Mouse (Mus musculus) intestine, postnatal 0 days (tissue): Measurements from ENCODE around the gene Zkscan17. TPM values are rescaled to one million over a fixed set of nuclear protein-coding genes. Genes with fewer than 3 reads are reported as not detected.

ENCODE experiments used
- ATAC-seq: fragments of 200-750 bp; cut with Nextera tagmentation; 2 replicates; pipeline ENCODE4 v1.8.0; 2017; ENCODE audit warnings: mild to moderate bottlenecking, moderate TSS enrichment, moderate library complexity
- H3K27ac ChIP-seq: fragments of 300-500 bp; sonication (generic); 2 replicates; pipeline ENCODE4 v1.5.1; 2014; ENCODE audit warnings: mild to moderate bottlenecking, low read depth, low read length, moderate library complexity
- H3K27me3 ChIP-seq: fragments of 300-500 bp; sonication (generic); replicated peaks from 2 replicates; pipeline ENCODE4 v1.6.1; 2014; ENCODE audit warnings: low read length, mixed read lengths; ENCODE audit not compliant: control insufficient read depth, insufficient read depth
- H3K36me3 ChIP-seq: fragments of 300-500 bp; sonication (generic); 2 replicates; pipeline ENCODE4 v1.6.1; 2014; ENCODE audit warnings: mild to moderate bottlenecking, moderate library complexity; ENCODE audit not compliant: control insufficient read depth, insufficient read depth
- H3K4me1 ChIP-seq: fragments of 300-500 bp; sonication (generic); replicated peaks from 2 replicates; pipeline ENCODE4 v1.6.1; 2014; ENCODE audit warnings: antibody characterized with exemption, low read length, mixed read lengths; ENCODE audit not compliant: control insufficient read depth, insufficient read depth
- H3K4me2 ChIP-seq: fragments of 300-500 bp; sonication (generic); replicated peaks from 2 replicates; pipeline ENCODE4 v1.6.1; 2014; ENCODE audit warnings: low read depth, mild to moderate bottlenecking, moderate library complexity
- H3K4me3 ChIP-seq: fragments of 300-500 bp; sonication (generic); 2 replicates; pipeline ENCODE4 v1.5.1; 2014; ENCODE audit warnings: low read depth, low read length
- H3K9ac ChIP-seq: fragments of 300-500 bp; sonication (generic); 2 replicates; pipeline ENCODE4 v1.6.1; 2014; ENCODE audit warnings: mild to moderate bottlenecking, low read depth, low read length
- H3K9me3 ChIP-seq: fragments of 300-500 bp; sonication (generic); 2 replicates; pipeline ENCODE4 v1.6.1; 2016; ENCODE audit warnings: mixed run types; ENCODE audit not compliant: control insufficient read depth
- CTCF ChIP-seq: sonication (generic); IDR thresholded peaks from 2 replicates; pipeline ENCODE4 v1.5.1; 2016; ENCODE audit warnings: low read depth, mild to moderate bottlenecking, control low read depth, antibody characterized with exemption, moderate library complexity
- WGBS: fragments of 180-500 bp; shearing (Covaris S2); extraction: QIAGEN DNeasy Blood & Tissue Kit; methylation state at CpG from one replicate; pipeline ENCODE4 v1.1.7; 2014; 5-methylcytosine and 5-hydroxymethylcytosine counted together
- polyA plus RNA-seq: library from polyadenylated mRNA; unstranded; fragments of >200 nt; fragmentation: Nextera tagmentation; extraction: Ambion mirVana; gene quantifications from 2 replicates; pipeline ENCODE4 v1.2.1, GENCODE M21; 2015

The Zkscan17 gene
- polyA plus RNA-seq, 1 experiment from 2014 or later: 6.2 TPM

GRCm38 (mm10) chr11:59554535-59554934, 28.0 kb upstream of the Zkscan17 start:
- Histone ChIP-seq H3K36me3 (no peaks in the 10 kb centered on the region), H3K9ac (no peak overlapping the region), H3K27me3 (no peaks in the 10 kb centered on the region), H3K4me3 (no peak overlapping the region), H3K27ac (no peak overlapping the region), H3K4me2 (no peak overlapping the region), H3K4me1 (no peaks in the 10 kb centered on the region), H3K9me3 (no peaks in the 10 kb centered on the region)
- TF ChIP-seq CTCF: no peak
- 79% methylated on average over 8 of the region's 8 CpGs for WGBS
- ATAC-seq: no peak

GRCm38 (mm10) chr11:59554127-59554526, 27.6 kb upstream of the Zkscan17 start:
- WGBS: 93% methylated on average over 11 of the region's 11 CpGs
- H3K9me3 ChIP-seq: no peaks in the 10 kb centered on the region
- no peak overlapping the region for H3K27ac ChIP-seq
- no peaks in the 10 kb centered on the region for H3K27me3 ChIP-seq
- TF ChIP-seq CTCF: no peak
- H3K36me3 ChIP-seq: no peaks in the 10 kb centered on the region
- H3K4me3 ChIP-seq: no peak overlapping the region
- no peak overlapping the region for H3K4me2 ChIP-seq
- H3K9ac ChIP-seq: no peak overlapping the region
- H3K4me1 ChIP-seq: no peaks in the 10 kb centered on the region
- ATAC-seq: no peak

- no peak overlapping the region for H3K4me2 ChIP-seq
- no peak for TF ChIP-seq CTCF
- no peak for ATAC-seq
- no peak overlapping the region for H3K9ac ChIP-seq
- no peaks in the 10 kb centered on the region for H3K36me3 ChIP-seq
- H3K4me1 ChIP-seq: no peaks in the 10 kb centered on the region
- WGBS: 79% methylated on average over 9 of the region's 9 CpGs
- no peak overlapping the region for H3K4me3 ChIP-seq
- no peaks in the 10 kb centered on the region for H3K27me3 ChIP-seq
- no peaks in the 10 kb centered on the region for H3K9me3 ChIP-seq
- H3K27ac ChIP-seq: no peak overlapping the region
Observed at GRCm38 (mm10) chr11:59544005-59544404, 17.5 kb upstream of the Zkscan17 start.

GRCm38 (mm10) chr11:59543376-59543775, 16.8 kb upstream of the Zkscan17 start:
- no peaks in the 10 kb centered on the region for H3K9me3 ChIP-seq
- WGBS: 49% methylated on average over 3 of the region's 3 CpGs
- TF ChIP-seq CTCF: no peak
- no peaks in the 10 kb centered on the region for H3K4me1 ChIP-seq
- ATAC-seq: no peak
- no peaks in the 10 kb centered on the region for H3K36me3 ChIP-seq
- no peak overlapping the region for H3K4me3 ChIP-seq
- no peak overlapping the region for H3K27ac ChIP-seq
- H3K4me2 ChIP-seq: no peak overlapping the region
- H3K27me3 ChIP-seq: no peaks in the 10 kb centered on the region
- H3K9ac ChIP-seq: no peak overlapping the region

GRCm38 (mm10) chr11:59542442-59542841, 15.9 kb upstream of the Zkscan17 start:
- no peak overlapping the region for H3K27ac ChIP-seq
- ATAC-seq: no peak
- no peak overlapping the region for H3K4me3 ChIP-seq
- no peaks in the 10 kb centered on the region for H3K36me3 ChIP-seq
- no peaks in the 10 kb centered on the region for H3K9me3 ChIP-seq
- WGBS: 73% methylated on average over 6 of the region's 6 CpGs
- H3K4me2 ChIP-seq: no peak overlapping the region
- no peak for TF ChIP-seq CTCF
- H3K27me3 ChIP-seq: no peaks in the 10 kb centered on the region
- no peaks in the 10 kb centered on the region for H3K4me1 ChIP-seq
- no peak overlapping the region for H3K9ac ChIP-seq

- Histone ChIP-seq H3K27ac (no peak within 1 kb of the TSS), H3K36me3 (no peaks in the 10 kb centered on the region), H3K4me3 (no peak within 1 kb of the TSS), H3K9me3 (no peaks in the 10 kb centered on the region), H3K9ac (no peak within 1 kb of the TSS), H3K4me1 (no peaks in the 10 kb centered on the region), H3K27me3 (no peaks in the 10 kb centered on the region), H3K4me2 (no peak within 1 kb of the TSS)
- no peak for ATAC-seq
- no peak for TF ChIP-seq CTCF
- WGBS: 61% methylated on average over 3 of the region's 3 CpGs
Observed at GRCm38 (mm10) chr11:59541324-59541723, 14.8 kb upstream of the Zkscan17 start, which contains the start of gene Nlrp3. Gene Nlrp3 (plus strand): TSS chr11:59541568.

GRCm38 (mm10) chr11:59540123-59540522, 13.6 kb upstream of the Zkscan17 start:
- H3K4me1 ChIP-seq: no peaks in the 10 kb centered on the region
- H3K9me3 ChIP-seq: no peaks in the 10 kb centered on the region
- no peak overlapping the region for H3K4me3 ChIP-seq
- H3K4me2 ChIP-seq: no peak overlapping the region
- no peak overlapping the region for H3K27ac ChIP-seq
- H3K9ac ChIP-seq: no peak overlapping the region
- no peak for TF ChIP-seq CTCF
- WGBS: 70% methylated on average over 3 of the region's 3 CpGs
- ATAC-seq: no peak
- H3K36me3 ChIP-seq: no peaks in the 10 kb centered on the region
- no peaks in the 10 kb centered on the region for H3K27me3 ChIP-seq
